Mouse (Mus musculus) spleen, postnatal 10 days (tissue): Measurements from ENCODE around the gene Ankrd37.

Source experiments
- DNase-seq, 2 experiments: peaks; one replicate each; pipeline ENCODE4 v3.0.0; 2021 to 2022; ENCODE audit warnings: low spot score in 2 of 2

Gene Ankrd37

DNA sequence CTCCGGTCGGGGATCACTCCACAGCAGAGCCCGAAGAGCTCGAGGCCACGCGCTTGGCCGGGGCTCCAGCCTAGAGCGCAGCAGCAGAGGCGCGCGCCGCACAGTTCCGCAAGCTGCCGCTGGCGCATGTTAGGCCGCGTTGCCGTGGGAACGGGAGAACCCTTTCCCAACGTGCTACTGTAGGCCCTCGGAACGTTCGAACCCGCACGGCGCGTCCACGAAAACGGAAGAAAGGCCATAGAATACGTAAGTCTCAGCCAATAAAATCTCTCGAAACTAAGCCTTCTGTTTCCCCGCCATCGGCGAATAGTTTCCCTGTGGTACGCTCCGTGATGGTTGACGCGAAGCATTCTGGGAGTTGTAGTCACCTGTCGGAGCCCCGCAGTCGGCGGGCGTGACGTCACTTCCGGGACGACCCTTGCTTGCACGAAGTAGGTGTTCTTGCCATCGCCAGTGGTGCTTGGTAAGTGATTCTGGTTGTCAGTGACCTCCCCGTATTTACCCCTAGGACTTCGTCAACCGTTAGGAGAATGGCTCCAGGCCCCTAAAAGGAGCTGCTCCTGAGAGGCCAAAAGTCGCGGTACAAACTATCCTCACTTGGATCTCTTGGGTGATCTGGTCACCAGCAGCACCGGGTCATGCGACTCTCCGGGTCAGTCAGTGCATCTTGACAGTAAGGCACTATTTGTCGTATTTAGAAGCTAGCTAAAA lies 30.2 kb downstream of the Ankrd37 start, which contains the start of the genes 1700029J07Rik and Ufsp2:
TSS of gene 1700029J07Rik (minus strand) at position 127 of the 711 bp plus-strand sequence.
TSS of gene Ufsp2 (plus strand) at position 403 of the 711 bp plus-strand sequence.
- DNase-seq = peak; percentile 96 to 99

GRCm38 (mm10) chr8:45973988-45974505 lies 31.5 kb downstream of the Ankrd37 start:
- no peak for DNase-seq

DNA sequence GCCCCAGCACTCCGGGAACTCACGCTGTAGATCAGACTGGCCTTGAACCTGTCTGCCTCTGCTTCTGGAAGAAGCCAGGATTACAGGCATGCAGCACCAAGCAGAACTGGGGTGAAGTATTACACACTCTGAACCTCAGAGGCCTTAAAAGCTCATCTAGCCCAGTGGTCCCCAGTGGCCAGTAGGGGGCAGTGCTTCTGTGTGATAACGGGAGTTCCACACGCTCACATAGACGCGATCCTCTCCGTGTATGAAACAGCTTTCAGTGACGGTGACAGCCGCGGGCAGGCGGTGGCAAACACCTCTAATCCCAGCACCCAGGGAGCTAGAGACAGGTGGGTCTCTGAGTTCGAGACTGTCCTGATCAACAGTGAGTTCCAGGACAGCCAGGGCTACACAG lies 34.6 kb downstream of the Ankrd37 start:
- peak in 1 of 2 experiments; percentile 32 for DNase-seq

DNA sequence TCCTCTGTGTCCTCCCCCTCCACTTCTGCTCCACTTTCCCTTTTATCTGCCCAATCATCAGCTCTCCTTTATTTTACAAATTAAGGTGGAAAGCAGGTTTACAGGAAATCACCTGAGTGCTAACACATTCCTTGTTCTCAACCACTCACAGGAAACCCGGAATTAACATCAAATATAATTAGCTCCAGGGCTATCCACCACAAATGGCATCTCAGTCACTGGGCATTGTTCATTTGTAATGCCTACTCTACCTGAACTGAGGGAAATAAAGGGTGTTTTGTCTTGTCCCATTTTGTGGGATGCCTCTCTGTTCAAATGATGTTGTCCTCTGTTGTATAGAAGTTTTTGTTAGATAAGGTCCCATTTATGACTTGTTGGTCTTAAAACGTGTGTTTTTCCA lies 54.9 kb downstream of the Ankrd37 start:
- DNase-seq = no peak
